Mouse (Mus musculus) cortical plate, adult 2 months (tissue): ENCODE results near the gene Ndufa12.

Experiments used
- CTCF ChIP-seq: fragments of 200-500 bp; IDR thresholded peaks from 2 replicates; pipeline ENCODE4 v1.5.1; 2011; ENCODE audit warnings: mild to moderate bottlenecking, control low read depth, low read length; ENCODE audit not compliant: insufficient read depth; ENCODE audit errors: extremely low read depth
- POLR2A ChIP-seq: fragments of 200-500 bp; IDR thresholded peaks from 2 replicates; pipeline ENCODE4 v1.6.1; 2011; ENCODE audit warnings: mild to moderate bottlenecking, low read length, control low read depth; ENCODE audit not compliant: insufficient read depth; ENCODE audit errors: extremely low read depth

DNA sequence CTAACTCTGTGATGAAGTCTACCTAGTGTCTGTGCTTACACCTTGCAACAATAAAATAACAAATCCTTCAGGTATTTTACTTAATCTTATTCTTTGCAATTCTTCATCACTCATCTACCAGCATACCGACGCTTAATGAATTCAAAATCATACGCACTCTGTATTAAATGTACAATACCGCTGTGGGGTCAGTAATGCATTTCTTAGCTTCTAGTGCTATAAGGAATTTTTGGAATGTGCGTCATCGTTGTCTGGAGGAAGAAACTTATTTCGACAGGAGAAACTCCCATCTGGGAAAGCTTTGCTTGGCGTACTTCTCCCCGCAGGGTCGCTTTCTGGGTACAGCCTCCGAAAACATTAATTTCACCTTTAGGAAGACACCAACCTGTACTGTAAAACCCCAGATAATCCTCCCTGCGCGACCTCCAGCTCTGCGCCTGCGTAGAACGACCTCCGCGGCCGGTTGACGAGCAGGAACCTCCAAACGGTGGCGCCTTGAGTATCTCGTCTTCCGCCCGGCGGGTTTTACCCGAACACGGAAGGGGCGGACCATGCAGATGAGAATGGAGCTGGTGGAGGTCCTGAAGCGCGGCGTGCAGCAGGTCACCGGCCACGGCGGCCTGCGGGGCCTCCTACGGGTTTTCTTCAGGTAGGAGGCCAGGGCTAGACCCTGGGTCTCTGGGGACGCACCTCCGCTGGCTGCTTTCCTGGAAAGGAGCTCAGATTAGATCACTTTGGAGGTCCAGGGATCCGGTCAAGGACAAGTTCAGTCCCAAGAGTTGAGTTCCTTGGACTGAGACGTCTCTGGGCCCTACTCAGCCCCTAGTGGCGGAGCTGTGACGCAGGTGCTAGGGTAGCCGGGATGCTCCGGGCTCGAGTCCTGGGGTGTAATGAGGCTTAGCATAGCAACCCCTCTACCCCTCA is at the start of gene Ndufa12:
- peak; percentile 86 for TF ChIP-seq POLR2A
- no peak for TF ChIP-seq CTCF
